Comparison of ENCODE assay signal across 13 mouse cellular contexts in the genomic region with DNA sequence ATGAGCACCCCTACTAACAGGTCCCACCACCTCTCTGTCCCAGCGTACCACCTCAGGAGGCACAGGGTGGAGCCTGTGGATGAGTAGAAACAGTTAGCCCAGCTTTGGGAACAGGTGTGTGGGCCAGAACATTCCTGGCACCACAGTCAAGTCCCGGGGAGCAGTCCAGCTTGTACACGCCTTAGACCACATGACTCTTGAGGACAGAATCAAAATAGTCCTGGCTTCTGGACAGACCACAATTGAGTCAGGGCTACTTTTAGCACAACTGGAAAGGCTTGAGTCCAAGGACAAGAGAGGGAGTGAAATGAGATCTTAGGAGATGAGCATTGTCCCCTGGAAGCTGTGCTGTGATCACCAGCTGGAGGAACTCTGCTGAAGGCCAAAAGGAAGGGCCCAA.
A peak's percentile ranks its signal among the peaks of the same experiment; 100 is the strongest.
DNase-seq lines count a peak whose midpoint lies in the region; ATAC-seq and TF ChIP-seq lines count a peak whose summit lies in the region.
"Had no signal": no experiment of that assay in that cellular context is flagged by ENCODE, and none has a peak within 500 bp of the region (broad histone marks: within the 10 kb centered on the region; RNA-seq: fewer than 3 reads in every experiment).

No protein-coding gene starts in this region.

- H3K27ac ChIP-seq in heart, embryonic 16.5 days (ENCODE audit: low read length): peak overlapping the region; percentile 30; the same call in 1 of the 2 replicates
- H3K27ac ChIP-seq: hindbrain, embryonic 12.5 days; neural tube, embryonic 15.5 days; stomach, embryonic 15.5 days had no signal

- H3ac ChIP-seq in myocyte (ENCODE audit: control insufficient read depth, insufficient read length): no peak overlapping the region

- peak; percentile 24 for DNase-seq in ovary, adult 18-20 months (ENCODE audit: low spot score)
- DNase-seq in ovary, postnatal 14 days (ENCODE audit: low spot score): no peak
- peak; percentile 91 for DNase-seq in gastrocnemius, adult 18-20 months (ENCODE audit: low spot score)
- DNase-seq in retina, postnatal 1 day: no peak
- DNase-seq in thymus, postnatal 14 days: no peak
- DNase-seq: cerebellum, adult 11-12 months; kidney, adult 2 months; right cerebral cortex, postnatal 25 days had no signal

- H3K9me3 ChIP-seq in heart, embryonic 16.5 days (replicated peaks; ENCODE audit: control insufficient read depth, low read length): no peaks in the 10 kb centered on the region
- H3K9me3 ChIP-seq: hindbrain, embryonic 12.5 days; neural tube, embryonic 15.5 days; stomach, embryonic 15.5 days had no signal

- WGBS in heart, embryonic 16.5 days: 73% methylated on average over 3 of the region's 3 CpGs

- no peak overlapping the region for H3K4me3 ChIP-seq in heart, embryonic 16.5 days (ENCODE audit: low read length)
- no peak overlapping the region for H3K4me3 ChIP-seq in myocyte
- H3K4me3 ChIP-seq: hindbrain, embryonic 12.5 days; neural tube, embryonic 15.5 days; stomach, embryonic 15.5 days had no signal

- peaks cover 4% of the 10 kb centered on the region; the same call in 1 of the 2 replicates for H3K4me1 ChIP-seq in heart, embryonic 16.5 days (ENCODE audit: control insufficient read depth, insufficient read depth, low read length)
- H3K4me1 ChIP-seq: hindbrain, embryonic 12.5 days; neural tube, embryonic 15.5 days; stomach, embryonic 15.5 days had no signal

- no peak overlapping the region for H3K9ac ChIP-seq in heart, embryonic 16.5 days (ENCODE audit: low read length)
- H3K9ac ChIP-seq: hindbrain, embryonic 12.5 days; neural tube, embryonic 15.5 days; stomach, embryonic 15.5 days had no signal

- no peaks in the 10 kb centered on the region for H3K36me3 ChIP-seq in heart, embryonic 16.5 days (ENCODE audit: control insufficient read depth, insufficient read depth)
- peaks cover 4% of the 10 kb centered on the region for H3K36me3 ChIP-seq in myocyte (ENCODE audit: control insufficient read depth, insufficient read depth)
- H3K36me3 ChIP-seq: stomach, embryonic 15.5 days had no signal

- no peak for TF ChIP-seq POLR2A in myocyte (IDR thresholded peaks at IDR 0.05; ENCODE audit: insufficient read length, low read depth)

- no peaks in the 10 kb centered on the region for H3K79me2 ChIP-seq in myocyte (ENCODE audit: control insufficient read depth, insufficient read depth)

- ATAC-seq in heart, embryonic 16.5 days (replicated peaks; ENCODE audit: extremely low read depth, insufficient read depth, low FRiP score): peak; percentile 82

- H3K27me3 ChIP-seq in heart, embryonic 16.5 days (ENCODE audit: control insufficient read depth, insufficient read depth, low read length): no peaks in the 10 kb centered on the region
- H3K27me3 ChIP-seq in myocyte (ENCODE audit: control insufficient read depth, insufficient read depth, insufficient read length): no peaks in the 10 kb centered on the region
- H3K27me3 ChIP-seq: hindbrain, embryonic 12.5 days; neural tube, embryonic 15.5 days; stomach, embryonic 15.5 days had no signal

- no peak overlapping the region for H3K4me2 ChIP-seq in heart, embryonic 16.5 days (ENCODE audit: low read depth, low read length)
- H3K4me2 ChIP-seq in myocyte (ENCODE audit: low read depth): peak overlapping the region; percentile 50
- H3K4me2 ChIP-seq: hindbrain, embryonic 12.5 days; neural tube, embryonic 15.5 days; stomach, embryonic 15.5 days had no signal

TF ChIP-seq in myocyte, 11 proteins besides CTCF, POLR2A, EP300 and RAD21:
- TF ChIP-seq POLR2AphosphoS2 (IDR thresholded peaks at IDR 0.05; ENCODE audit: insufficient read length, low read depth): no peak
- TF ChIP-seq SRF (IDR thresholded peaks at IDR 0.05; ENCODE audit: control insufficient read depth, insufficient read length, low read depth): no peak
- TF ChIP-seq MYOG (IDR thresholded peaks at IDR 0.05; ENCODE audit: control insufficient read depth in 1 of 3, insufficient read depth in 1 of 3, insufficient read length in 2 of 3, low read depth in 2 of 3): peak; percentile 49 to 91 (median 54)
- TF ChIP-seq USF1 (IDR thresholded peaks at IDR 0.05; ENCODE audit: low read depth): peak; percentile 75
- peak; percentile 33 for TF ChIP-seq TCF3 (IDR thresholded peaks at IDR 0.05; ENCODE audit: insufficient read length, low read depth)
- no peak for TF ChIP-seq CEBPB (IDR thresholded peaks at IDR 0.05; ENCODE audit: insufficient read depth, poor library complexity, severe bottlenecking)
- peak in 2 of 3 experiments; percentile 79 to 93 for TF ChIP-seq MYOD1 (IDR thresholded peaks at IDR 0.05; ENCODE audit: control insufficient read depth in 1 of 3, insufficient read length in 2 of 3, low read depth in 2 of 3)
- TF ChIP-seq TCF12 (IDR thresholded peaks at IDR 0.05; ENCODE audit: insufficient read depth, poor library complexity, severe bottlenecking): peak; percentile 50
- TF ChIP-seq REST (IDR thresholded peaks at IDR 0.05; ENCODE audit: insufficient read depth, insufficient read length): no peak
TF ChIP-seq in myocyte: peak in this region for 5.

Comparison
In these comparisons a context has a peak if more than half of its experiments do, and no peak if none do; other contexts are left out.
1. DNase-seq: peak in ovary, adult 18-20 months (single experiment) and gastrocnemius, adult 18-20 months (single experiment); none in ovary, postnatal 14 days (single experiment), retina, postnatal 1 day (single experiment) and thymus, postnatal 14 days (single experiment).